Mouse (Mus musculus): ENCODE measurements around the gene Mtrr.
"Not testable (repeated sequence)": the region's sequence is repeated elsewhere in the genome, so short reads cannot be mapped to it uniquely, and the experiment has no call there.

Gene Mtrr

DNA sequence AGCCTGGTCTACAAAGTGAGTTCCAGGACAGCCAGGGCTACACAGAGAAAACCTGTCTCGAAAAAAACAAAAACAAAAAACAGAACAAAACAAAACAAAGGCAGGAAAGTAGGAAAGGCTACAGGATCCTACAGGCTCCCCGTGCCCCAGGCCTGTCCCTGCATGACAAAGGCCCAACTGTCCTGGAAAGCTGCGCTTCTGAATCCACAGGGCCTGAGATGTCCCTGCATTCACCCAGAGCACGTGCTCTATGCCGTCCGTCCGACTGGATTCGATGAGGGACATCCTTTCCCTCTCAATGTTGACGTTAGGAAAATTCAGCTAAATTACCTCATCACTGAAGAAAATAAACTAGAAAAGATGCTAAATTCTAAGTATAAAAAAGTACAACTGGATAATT is 13.8 kb downstream of the Mtrr start:
- DNase-seq, result no peak

DNA sequence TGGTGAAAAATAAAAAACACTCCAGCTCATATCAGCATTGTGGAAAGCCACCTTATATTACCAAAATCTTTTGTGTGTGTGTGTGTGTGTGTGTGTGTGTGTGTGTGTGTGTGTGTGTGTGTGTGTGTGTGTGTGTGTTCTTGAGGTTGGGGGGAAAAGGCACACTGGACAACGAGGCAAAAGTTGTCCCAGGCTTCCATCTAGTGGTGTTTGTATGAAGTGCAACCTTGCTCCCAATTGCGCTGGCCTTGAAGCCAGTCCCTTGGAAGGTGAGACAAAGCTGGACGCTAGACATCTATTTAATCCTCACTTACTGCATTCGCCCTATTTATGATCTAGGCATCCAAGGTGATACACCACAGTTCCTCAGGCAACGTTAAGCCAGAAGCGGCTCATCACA is 28.6 kb downstream of the Mtrr start:
- not testable (repeated sequence) for DNase-seq

All from right cerebral cortex, adult 18-20 months (tissue).